Mouse (Mus musculus) adrenal gland, adult (tissue): Measurements from ENCODE around the gene Wdpcp.

Experiments used
- DNase-seq, 2 experiments: peaks; one replicate each; pipeline ENCODE4 v3.0.0; 2022 to 2023; ENCODE audit warnings: low spot score in 1 of 2; ENCODE audit not compliant: inconsistent age in 2 of 2

Gene Wdpcp

DNA sequence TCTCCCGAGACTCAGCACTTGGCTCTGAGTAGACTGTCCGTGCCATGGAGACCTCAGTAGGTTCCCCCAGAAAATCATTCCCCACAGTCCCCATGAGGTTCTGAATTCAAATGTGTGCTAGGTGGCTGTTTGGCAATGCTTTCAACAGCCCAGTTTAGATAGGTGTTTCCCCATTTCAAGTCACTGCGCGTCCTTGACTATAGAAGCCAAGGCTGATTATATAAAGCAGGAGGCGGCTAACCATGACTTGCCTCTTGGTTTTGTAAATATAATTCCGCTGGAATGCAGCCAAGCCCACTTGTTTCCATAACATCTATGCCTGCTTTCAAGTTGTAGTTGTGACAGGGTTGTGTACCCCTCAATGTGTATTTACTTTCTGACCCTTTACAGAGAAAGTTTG lies 157.9 kb downstream of the Wdpcp start:
- peak; percentile 9 to 67 for DNase-seq

- DNase-seq = no peak
Observed at GRCm38 (mm10) chr11:21735272-21735671, 163.2 kb downstream of the Wdpcp start.

- no peak for DNase-seq
Observed at GRCm38 (mm10) chr11:21749487-21749886, 177.5 kb downstream of the Wdpcp start.

GRCm38 (mm10) chr11:21763201-21763600 lies 191.2 kb downstream of the Wdpcp start:
- no peak for DNase-seq

DNA sequence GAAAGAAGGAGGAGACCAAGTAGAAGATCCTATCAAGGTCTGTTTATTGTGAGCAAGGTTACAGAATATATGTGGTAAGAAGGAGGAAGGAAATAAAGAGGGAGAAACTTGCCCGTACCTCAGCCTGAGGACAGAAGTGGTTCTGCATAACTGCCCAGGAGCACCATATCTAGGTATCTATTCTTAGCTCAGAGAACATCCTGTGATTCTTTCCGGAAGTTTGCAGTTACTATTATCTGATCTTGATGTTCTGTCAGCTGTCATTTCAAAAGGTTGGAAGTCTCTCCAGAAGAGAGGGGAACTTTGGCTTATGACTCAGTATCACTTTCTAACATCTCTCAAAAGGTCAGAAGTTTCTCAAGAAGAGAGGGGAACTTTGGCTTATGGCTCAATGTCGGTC lies 216.8 kb downstream of the Wdpcp start:
- no peak for DNase-seq

DNA sequence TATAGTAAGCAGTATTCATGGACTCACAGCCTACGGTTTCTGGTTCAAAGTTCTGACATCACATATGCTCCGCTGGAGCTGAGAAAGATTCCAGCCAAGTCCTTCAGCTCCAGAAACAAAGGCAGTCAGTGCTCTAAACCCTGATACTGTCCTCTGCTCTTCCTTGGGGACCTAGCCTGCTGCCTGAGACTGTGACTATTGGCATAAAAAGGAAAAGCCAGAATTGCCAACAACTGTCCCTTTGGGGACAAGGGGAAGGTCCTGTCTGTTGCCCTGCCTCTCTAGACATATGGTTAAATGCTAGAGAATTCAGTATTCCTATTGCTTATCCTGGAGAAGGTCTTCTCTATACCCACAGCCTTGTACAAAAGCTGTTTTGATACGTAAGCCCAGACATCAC lies 252.9 kb downstream of the Wdpcp start:
- peak in 1 of 2 experiments; percentile 22 for DNase-seq

DNA sequence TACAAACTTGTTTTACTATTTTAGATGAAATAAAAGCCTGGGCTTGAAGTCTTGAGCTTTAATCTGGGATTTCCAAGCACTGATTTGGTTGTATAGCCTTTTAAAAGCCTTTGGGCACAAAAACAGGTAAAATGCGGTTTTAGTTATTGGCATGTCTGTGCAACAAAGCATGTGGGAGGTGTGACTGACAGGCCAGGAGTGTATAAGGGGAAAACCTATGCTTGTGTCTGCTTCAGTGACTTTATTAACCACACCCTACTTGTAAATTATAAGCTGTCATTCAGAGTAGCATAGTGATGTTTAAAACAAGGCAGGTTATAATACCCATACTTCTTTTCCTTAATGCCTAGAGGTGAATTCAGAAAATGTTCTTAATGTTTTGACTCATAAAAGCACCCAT lies 254.5 kb downstream of the Wdpcp start:
- DNase-seq = no peak

DNA sequence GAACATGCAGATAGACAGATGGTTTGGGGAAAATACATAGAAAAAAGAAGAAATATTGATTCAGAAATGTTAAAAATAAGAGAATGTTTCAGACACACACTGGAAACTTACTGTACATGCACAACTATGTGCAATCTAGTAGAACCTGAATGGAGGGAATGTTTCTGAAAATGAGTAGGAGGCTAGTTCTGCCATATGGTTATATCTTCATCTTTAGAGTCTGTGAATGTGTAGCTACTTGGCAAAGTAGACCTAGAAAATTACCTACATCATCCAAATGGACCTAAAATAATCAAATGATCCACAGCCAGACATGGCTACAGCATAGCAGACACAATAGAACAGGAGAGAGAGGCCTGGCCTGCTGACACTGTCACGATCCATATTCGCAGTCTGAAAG lies 275.0 kb downstream of the Wdpcp start:
- no peak for DNase-seq

DNA sequence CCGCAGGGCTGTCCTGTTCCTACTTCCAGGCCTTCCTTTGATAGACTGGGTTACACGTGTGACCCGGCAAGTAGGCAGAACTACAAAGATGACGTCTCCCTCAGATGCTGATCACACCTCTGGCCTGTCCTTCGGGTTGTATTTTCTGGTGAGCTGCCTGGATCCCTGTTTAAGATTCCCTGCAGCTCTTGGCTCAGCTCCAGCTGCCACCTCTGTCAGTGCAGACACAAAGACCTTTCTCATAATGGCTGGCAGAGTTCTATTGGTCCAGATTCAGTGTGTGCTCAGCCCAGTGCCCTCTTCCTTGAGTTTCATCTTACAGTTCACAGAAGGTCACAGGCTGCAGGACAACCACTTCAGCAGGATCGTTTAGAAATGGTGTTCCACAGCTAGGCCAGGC lies 292.0 kb downstream of the Wdpcp start:
- peak; percentile 42 to 69 for DNase-seq

DNA sequence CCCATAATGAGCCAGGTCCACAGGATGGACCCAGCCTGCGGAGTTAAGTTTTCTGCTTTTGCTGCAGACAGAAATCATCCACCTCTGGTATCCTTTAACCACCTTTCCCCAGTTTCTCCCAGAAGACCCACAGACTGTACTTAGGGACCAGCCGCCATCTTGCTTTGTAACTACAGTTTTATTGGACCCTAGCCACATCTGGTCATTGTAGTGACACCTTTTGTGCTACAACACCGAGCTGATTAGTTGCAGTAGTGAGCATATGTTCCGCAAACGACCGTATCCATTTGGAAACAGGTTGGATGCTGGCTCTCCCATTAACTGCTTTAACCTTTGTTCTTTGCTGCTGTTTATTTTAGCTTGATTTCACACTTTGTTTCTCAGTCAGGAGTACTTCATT lies 292.5 kb downstream of the Wdpcp start:
- DNase-seq = no peak

DNA sequence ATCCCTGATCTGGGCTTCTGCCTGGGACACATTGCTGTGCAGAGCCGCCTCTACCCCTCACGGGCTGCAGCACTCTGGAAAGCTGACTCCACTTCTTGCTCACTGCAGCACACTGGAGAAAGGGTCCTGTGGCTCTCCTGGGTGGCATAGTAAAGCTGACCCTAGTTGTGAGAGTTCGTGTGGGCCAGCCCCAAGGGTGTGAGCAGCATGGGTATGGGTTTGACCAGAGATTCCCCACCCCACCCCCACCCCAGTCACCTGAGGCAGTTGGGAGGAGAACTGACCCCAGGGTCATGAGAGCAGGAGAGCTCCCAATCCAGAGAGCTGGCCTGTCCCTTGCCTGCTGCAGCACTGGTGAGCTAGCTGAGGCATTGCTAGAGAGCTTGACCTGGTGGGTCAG lies 296.6 kb downstream of the Wdpcp start:
- DNase-seq = no peak

GRCm38 (mm10) chr11:21870863-21871262 lies 298.8 kb downstream of the Wdpcp start:
- DNase-seq = no peak

DNA sequence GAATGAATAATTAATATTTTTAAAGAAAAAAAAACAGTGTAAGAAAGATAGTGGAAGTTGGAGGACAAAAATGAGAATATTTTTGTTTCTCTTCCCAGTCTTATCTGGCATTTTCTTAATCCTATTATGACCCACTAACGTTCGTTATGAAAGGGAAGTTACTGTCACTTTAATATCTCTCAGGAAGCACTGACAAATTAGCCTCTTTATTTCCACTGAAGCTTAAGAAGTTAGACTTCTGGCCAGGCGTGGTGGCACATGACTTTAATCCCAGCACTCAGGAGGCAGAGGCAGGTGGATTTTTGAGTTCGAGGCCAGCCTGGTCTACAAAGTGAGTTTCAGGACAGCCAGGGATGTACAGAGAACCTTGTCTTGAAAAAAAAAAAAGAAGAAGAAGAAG lies 299.7 kb downstream of the Wdpcp start:
- no peak for DNase-seq

DNA sequence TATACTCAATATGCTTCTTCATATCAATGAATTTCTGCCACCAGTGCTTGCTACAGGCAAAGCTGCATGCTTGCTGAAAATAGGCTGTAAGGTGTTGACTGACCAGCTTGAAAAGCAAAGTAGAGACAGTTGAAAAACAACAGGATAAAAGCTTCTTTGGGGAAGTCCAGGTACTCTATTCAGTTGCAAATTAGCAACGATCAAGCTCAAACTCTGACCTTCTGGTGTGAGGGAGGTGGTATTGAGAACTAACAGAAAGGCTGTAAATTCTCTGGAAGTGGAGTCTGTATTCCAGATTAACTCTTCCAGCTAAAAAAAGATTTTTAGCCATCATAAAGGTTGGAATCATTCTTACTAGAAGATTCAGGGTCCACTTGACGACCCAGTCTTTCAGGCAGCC lies 303.0 kb downstream of the Wdpcp start:
- DNase-seq = no peak

- no peak for DNase-seq
Observed at GRCm38 (mm10) chr11:21894696-21895095, 322.7 kb downstream of the Wdpcp start.

GRCm38 (mm10) chr11:21922531-21922930 lies 350.5 kb downstream of the Wdpcp start:
- no peak for DNase-seq
